ENCODE assay signal across 8 mouse cellular contexts in genomic region chr17:84958411-84958911, GRCm38 (mm10). TPM values are rescaled to one million over a fixed set of nuclear protein-coding genes. Genes with fewer than 3 reads are reported as not detected.
DNase-seq lines count a peak whose midpoint lies in the region; ATAC-seq and TF ChIP-seq lines count a peak whose summit lies in the region.

No protein-coding gene starts in this region.

- peak overlapping the region; percentile 94 for H3K27ac ChIP-seq in embryonic facial prominence, embryonic 15.5 days (replicated peaks)
- peak overlapping the region; percentile 91 for H3K27ac ChIP-seq in intestine, embryonic 16.5 days (ENCODE audit: low read length)
- H3K27ac ChIP-seq in midbrain, embryonic 12.5 days (replicated peaks), result peak overlapping the region; percentile 94

- peak overlapping the region; percentile 89 for H3K9ac ChIP-seq in embryonic facial prominence, embryonic 15.5 days
- peak overlapping the region; percentile 98 for H3K9ac ChIP-seq in intestine, embryonic 16.5 days (ENCODE audit: low read depth, low read length)
- peak overlapping the region; percentile 98 for H3K9ac ChIP-seq in midbrain, embryonic 12.5 days (replicated peaks)

- under 1% methylated on average over 52 of the region's 52 CpGs for WGBS in embryonic facial prominence, embryonic 15.5 days
- WGBS in intestine, embryonic 16.5 days, result 0% methylated on average over 51 of the region's 52 CpGs
- WGBS in midbrain, embryonic 12.5 days, result 1% methylated on average over 42 of the region's 52 CpGs

- peak overlapping the region; percentile 93 for H3K4me3 ChIP-seq in E14TG2a.4 (replicated peaks; ENCODE audit: low read length)
- H3K4me3 ChIP-seq in embryonic facial prominence, embryonic 15.5 days (replicated peaks), result peak overlapping the region; percentile 91
- H3K4me3 ChIP-seq in intestine, embryonic 16.5 days (ENCODE audit: low read length), result peak overlapping the region; percentile 96
- H3K4me3 ChIP-seq in midbrain, embryonic 12.5 days, result peak overlapping the region; percentile 95

- peaks cover 31% of the 10 kb centered on the region for H3K9me3 ChIP-seq in E14TG2a.4 (ENCODE audit: low read length)
- no peaks in the 10 kb centered on the region for H3K9me3 ChIP-seq in embryonic facial prominence, embryonic 15.5 days (replicated peaks)
- H3K9me3 ChIP-seq in intestine, embryonic 16.5 days (ENCODE audit: control insufficient read depth, low read length), result no peaks in the 10 kb centered on the region
- no peaks in the 10 kb centered on the region for H3K9me3 ChIP-seq in midbrain, embryonic 12.5 days

- peak overlapping the region; percentile 53 for H3K4me2 ChIP-seq in embryonic facial prominence, embryonic 15.5 days (replicated peaks)
- H3K4me2 ChIP-seq in intestine, embryonic 16.5 days (ENCODE audit: low read depth, low read length), result peak overlapping the region; percentile 51
- H3K4me2 ChIP-seq in midbrain, embryonic 12.5 days (replicated peaks), result peak overlapping the region; percentile 67

- ATAC-seq in embryonic facial prominence, embryonic 15.5 days (ENCODE audit: insufficient number of reproducible peaks, low FRiP score, low TSS enrichment, low read depth), result no peak
- ATAC-seq in intestine, embryonic 16.5 days, result no peak
- ATAC-seq in midbrain, embryonic 12.5 days (ENCODE audit: low FRiP score, low read depth), result no peak
- no peak for ATAC-seq in inflammation-experienced regulatory T-cells, adult 6 months

- TF ChIP-seq CTCF in E14TG2a.4 (conservative IDR thresholded peaks at IDR 0.05; ENCODE audit: low read length), result no peak

- H3K27me3 ChIP-seq in E14TG2a.4 (ENCODE audit: insufficient read depth, low read length), result no peaks in the 10 kb centered on the region
- no peaks in the 10 kb centered on the region for H3K27me3 ChIP-seq in embryonic facial prominence, embryonic 15.5 days
- H3K27me3 ChIP-seq in intestine, embryonic 16.5 days (replicated peaks; ENCODE audit: control insufficient read depth, insufficient read depth, low read length), result no peaks in the 10 kb centered on the region
- no peaks in the 10 kb centered on the region for H3K27me3 ChIP-seq in midbrain, embryonic 12.5 days

- DNase-seq in gastrocnemius, postnatal 25 days, result peak; percentile 18
- DNase-seq in gastrocnemius, adult 8-10 months (ENCODE audit: low spot score in 2 of 2), result no peak
- DNase-seq in layer of hippocampus, adult 9-11 months, result no peak

- H3K36me3 ChIP-seq in E14TG2a.4 (ENCODE audit: insufficient read depth, low read length), result peaks cover 36% of the 10 kb centered on the region
- H3K36me3 ChIP-seq in embryonic facial prominence, embryonic 15.5 days, result no peaks in the 10 kb centered on the region
- no peaks in the 10 kb centered on the region for H3K36me3 ChIP-seq in intestine, embryonic 16.5 days (ENCODE audit: control insufficient read depth, insufficient read depth, low read length)
- H3K36me3 ChIP-seq in midbrain, embryonic 12.5 days, result no peaks in the 10 kb centered on the region

- H3K4me1 ChIP-seq in E14TG2a.4 (replicated peaks; ENCODE audit: low read depth, low read length), result peaks cover 33% of the 10 kb centered on the region
- peaks cover 21% of the 10 kb centered on the region for H3K4me1 ChIP-seq in embryonic facial prominence, embryonic 15.5 days
- H3K4me1 ChIP-seq in intestine, embryonic 16.5 days (ENCODE audit: control insufficient read depth, insufficient read depth, low read length), result peaks cover 15% of the 10 kb centered on the region
- H3K4me1 ChIP-seq in midbrain, embryonic 12.5 days, result peaks cover 18% of the 10 kb centered on the region

RNA-seq across cellular contexts. Expression of gene Ppm1b, which starts 1.9 kb away (rescaled TPM):
- total RNA-seq in gastrocnemius, postnatal 25 days (2021), result 100 to 1,000 TPM; 148 to 174 TPM
- 100 to 1,000 TPM; 165 to 198 (median 183) TPM for total RNA-seq in gastrocnemius, adult 8-10 months (2022)
- 72.0 and 79.6 TPM in 2 replicates for polyA plus RNA-seq in embryonic facial prominence, embryonic 15.5 days (2015; fragmentation: Nextera tagmentation; extraction: Ambion mirVana)
- polyA plus RNA-seq in intestine, embryonic 16.5 days (2015; fragmentation: Nextera tagmentation; extraction: Ambion mirVana), result 70.4 and 73.4 TPM in 2 replicates
- polyA plus RNA-seq in midbrain, embryonic 12.5 days (2016; fragmentation: Nextera tagmentation; extraction: Ambion mirVana), result 104 and 108 TPM in 2 replicates
- 10 to 100 TPM; 14.8 to 20.7 (median 15.6) TPM for polyA plus RNA-seq in inflammation-experienced regulatory T-cells, adult 6 months (2017; shearing (Covaris generic))
